Mouse (Mus musculus): ENCODE measurements around the gene Daxx.

Gene Daxx

DNA sequence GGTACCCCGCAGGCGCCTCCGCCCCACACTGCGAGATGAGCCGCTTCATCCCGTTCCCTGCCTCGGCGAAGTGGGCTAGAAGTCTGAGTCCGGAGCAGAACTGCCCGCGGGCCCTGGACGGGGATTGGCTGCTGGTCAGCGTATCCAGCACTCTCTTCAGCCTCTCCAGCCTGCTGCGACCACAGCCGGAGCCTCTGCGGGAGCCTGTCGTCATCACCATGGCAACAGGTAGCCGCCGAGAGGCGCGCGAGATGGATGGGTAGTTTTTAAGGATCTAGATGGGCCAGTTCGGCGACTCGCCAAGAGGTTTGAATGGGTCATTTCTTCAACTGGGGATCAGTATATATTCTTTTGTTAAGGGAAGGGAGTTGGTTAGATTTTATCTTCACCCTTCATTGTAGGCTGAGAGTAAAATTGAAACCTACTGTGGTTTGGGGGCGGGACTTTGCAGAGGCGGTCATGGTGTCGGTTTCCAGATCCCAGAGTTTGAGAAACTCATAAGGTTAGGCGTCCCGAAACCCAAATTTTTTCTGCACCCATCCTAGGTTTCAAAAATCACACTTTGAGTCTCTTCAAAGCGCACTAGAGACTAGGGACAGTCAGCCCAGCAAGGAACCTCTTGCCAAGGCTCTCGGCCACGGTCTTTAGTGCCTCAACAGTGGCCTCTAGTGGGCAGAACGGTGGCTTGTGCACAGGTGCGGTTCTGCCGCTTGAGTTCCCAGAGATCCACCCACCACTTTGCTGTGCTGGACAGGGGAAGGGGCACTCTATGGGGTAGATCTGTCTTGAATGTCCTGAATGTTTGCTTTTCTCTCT lies 11.3 kb downstream of the Daxx start:
- DNase-seq (ENCODE audit: low spot score in 2 of 2): peak; percentile 67 to 70

- no peak for DNase-seq (ENCODE audit: low spot score in 2 of 2)
These were observed 12.1 kb downstream of the Daxx start for GRCm38 (mm10) chr17:33921361-33921760.

- DNase-seq (ENCODE audit: low spot score in 2 of 2): no peak
These were observed 15.5 kb downstream of the Daxx start for GRCm38 (mm10) chr17:33924577-33925283.

DNA sequence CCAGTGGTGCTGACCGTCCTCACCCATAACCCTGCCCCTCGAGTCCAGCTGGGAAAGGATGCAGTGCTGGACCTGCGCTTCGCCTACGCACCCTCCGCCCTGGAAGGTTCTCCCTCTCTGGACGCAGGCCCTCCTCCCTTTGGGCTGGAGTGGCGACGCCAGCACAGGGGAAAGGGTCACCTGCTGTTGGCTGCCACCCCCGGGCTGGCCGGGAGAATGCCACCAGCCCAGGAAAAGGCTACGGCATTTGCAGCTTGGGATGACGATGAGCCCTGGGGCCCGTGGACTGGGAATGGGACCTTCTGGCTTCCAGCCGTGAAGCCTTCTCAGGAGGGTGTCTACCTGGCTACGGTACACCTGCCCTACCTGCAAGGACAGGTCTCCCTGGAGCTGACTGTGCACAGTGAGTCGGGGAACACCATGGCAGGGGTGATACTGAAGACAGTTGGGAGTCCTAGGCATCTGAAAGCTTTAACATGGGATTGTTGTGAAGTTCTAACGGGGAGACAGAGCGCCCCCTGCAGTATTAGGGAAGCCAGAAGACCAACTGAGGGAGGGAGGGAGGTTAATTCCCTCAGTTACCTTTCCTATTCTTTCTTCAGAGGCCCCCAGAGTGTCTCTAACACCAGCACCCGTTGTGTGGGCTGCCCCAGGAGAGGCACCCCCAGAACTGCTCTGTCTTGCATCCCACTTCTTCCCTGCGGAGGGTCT lies 16.3 kb downstream of the Daxx start:
- DNase-seq (ENCODE audit: low spot score in 2 of 2): no peak

- no peak for DNase-seq (ENCODE audit: low spot score in 2 of 2)
These were observed 17.2 kb downstream of the Daxx start for GRCm38 (mm10) chr17:33926207-33926932.

DNA sequence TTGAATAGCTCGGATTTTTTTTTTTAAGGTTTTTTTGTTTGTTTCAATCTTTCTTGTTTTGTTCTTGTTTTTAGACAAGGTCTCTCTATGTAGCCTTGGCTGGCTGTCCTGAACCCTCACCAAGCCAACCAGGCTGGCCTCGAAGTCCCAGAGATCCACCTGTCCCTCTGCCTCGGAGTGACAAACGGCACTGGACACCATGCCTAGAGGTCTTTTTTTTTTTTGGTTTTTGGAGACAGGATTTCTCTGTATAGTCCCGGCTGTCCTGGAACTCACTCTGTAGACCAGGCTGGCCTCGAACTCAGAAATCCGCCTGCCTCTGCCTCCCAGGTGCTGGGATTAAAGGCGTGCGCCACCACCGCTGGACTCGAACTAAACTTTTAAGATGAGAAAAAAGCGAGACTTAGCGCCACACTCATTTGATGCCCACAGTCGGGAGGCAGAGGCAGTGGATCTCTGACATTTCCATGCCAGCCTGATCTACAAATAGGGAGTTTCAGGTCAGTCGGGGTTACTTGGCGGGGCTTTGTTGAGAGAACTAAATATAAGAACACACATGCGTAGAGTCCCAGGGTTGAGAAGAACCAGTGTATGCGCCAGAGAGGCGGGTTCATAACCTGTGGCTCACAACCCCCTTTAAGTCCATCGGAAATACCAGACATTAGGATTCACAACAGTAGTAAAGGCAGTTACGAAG lies 19.2 kb downstream of the Daxx start:
- DNase-seq (ENCODE audit: low spot score in 2 of 2): no peak

DNA sequence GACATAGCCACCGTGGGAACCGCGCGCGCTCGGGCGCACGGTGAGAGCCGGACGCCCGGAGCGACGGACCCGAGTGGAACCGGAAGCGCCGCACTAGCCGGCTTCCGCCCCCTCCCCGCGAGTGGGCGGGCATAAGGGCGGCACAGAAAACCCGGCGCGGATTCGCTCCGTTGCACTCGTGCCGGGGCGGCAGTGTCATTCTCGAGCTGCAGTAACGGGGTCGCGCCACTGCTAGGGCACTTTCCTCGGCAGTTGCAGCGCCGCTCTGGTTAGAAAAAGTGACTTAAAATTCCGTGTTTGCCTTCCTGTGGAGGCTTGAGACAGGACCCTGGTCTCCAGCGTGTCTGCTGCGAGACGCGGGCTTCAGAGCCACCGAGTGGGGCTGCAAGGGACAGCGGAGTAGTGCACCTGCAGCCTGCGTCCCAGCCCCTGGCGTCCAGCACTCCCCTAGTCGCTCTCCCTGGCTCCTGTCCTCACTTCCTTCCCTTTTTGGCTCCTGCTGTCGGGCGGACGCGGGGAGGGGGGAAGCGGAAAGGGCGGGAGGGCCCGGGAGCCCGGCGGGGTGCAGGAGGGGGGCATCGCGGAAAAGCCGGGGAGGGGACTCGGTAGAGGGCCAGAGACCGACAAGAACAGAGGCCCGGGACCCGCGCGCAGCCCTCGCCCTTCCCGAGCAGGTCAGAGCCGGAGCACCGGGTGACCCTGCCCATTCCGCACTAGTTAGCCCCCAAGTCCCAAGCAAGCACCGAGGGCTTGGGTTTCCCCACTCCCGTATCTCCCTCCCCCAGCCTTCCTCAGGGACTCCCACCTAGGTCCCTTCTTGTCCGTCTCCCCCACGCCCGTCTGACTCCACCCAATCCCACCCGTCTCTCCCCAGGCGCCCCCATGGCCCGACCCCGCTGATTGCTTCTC lies 20.4 kb downstream of the Daxx start, which contains the start of gene Rgl2:
Rgl2 (plus strand) TSS at position 173 of the 909 bp plus-strand sequence.
- DNase-seq (ENCODE audit: low spot score in 2 of 2): peak; percentile 86 to 88

- DNase-seq (ENCODE audit: low spot score in 2 of 2): peak; percentile 54 to 57
These were observed 21.3 kb downstream of the Daxx start for GRCm38 (mm10) chr17:33930280-33931158.

- DNase-seq (ENCODE audit: low spot score in 2 of 2): no peak
These were observed 22.1 kb downstream of the Daxx start for GRCm38 (mm10) chr17:33931159-33931866.

DNA sequence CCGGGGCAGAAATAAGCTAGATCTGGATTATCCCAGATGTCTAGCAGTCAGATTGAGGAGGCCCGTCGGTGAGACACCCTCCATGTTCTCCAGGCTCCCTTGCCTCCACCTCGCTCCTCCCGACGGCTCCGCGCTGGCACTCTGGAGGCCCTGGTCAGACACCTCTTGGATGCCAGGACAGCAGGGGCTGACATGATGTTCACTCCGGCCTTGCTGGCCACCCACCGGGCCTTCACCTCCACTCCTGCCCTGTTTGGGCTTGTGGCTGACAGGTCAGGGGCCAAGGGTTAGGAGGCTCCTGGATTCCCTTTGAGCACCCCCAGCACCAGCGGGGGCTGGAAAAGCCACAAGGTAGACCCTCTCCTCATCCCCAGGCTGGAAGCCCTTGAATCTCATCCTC lies 22.7 kb downstream of the Daxx start:
- DNase-seq (ENCODE audit: low spot score in 2 of 2): peak in 1 of 2 experiments; percentile 3

DNA sequence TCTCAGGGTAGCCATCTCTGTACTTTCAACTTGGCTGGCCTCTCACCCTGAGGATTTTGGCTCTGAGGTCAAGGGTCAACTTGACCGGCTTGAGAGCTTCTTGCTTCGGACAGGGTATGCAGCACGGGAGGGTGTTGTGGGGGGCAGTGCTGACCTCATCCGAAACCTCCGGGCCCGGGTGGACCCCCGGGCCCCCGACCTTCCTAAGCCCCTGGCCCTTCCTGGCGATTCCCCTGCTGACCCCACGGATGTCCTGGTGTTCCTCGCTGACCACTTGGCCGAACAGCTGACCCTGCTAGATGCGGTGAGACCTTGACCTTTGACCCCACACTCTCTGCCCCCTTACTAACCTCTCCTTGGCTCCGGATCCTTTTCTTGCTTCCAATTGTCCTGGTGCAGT lies 23.2 kb downstream of the Daxx start:
- peak in 1 of 2 experiments; percentile 4 for DNase-seq (ENCODE audit: low spot score in 2 of 2)

DNA sequence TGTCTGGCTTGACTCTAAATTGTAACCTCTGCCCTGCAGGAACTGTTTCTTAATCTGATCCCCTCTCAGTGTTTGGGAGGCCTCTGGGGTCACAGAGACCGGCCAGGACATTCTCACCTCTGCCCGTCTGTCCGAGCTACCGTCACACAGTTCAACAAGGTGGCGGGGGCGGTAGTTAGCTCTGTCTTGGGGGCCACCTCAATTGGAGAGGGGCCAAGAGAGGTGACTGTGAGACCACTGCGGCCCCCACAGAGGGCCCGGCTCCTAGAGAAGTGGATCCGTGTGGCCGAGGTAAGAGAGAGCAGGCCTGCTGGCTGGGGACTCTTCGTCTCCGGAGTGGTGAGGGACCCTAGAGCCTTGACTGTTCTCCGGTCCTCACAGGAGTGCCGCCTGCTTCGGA lies 23.8 kb downstream of the Daxx start:
- no peak for DNase-seq (ENCODE audit: low spot score in 2 of 2)

GRCm38 (mm10) chr17:33935422-33936055 lies 26.3 kb downstream of the Daxx start:
- no peak for DNase-seq (ENCODE audit: low spot score in 2 of 2)

DNA sequence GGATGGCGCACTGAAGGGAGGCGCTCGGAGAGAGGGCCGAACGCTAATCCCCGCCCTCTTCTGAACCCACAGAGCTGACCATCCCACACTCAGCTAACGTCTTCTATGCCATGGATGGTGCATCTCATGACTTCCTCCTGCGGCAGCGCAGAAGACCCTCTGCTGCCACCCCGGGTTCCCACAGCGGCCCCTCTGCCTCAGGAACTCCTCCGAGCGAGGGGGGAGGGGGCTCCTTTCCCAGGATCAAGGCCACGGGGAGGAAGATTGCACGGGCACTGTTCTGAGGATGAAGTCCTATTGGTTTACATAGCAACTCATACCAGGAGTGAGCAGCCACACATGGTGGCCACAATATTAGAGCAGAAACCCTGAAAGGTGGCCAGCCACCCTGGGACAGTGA lies 27.8 kb downstream of the Daxx start:
- no peak for DNase-seq (ENCODE audit: low spot score in 2 of 2)

- no peak for DNase-seq (ENCODE audit: low spot score in 2 of 2)
These were observed 29.6 kb downstream of the Daxx start for GRCm38 (mm10) chr17:33938783-33939182.

DNA sequence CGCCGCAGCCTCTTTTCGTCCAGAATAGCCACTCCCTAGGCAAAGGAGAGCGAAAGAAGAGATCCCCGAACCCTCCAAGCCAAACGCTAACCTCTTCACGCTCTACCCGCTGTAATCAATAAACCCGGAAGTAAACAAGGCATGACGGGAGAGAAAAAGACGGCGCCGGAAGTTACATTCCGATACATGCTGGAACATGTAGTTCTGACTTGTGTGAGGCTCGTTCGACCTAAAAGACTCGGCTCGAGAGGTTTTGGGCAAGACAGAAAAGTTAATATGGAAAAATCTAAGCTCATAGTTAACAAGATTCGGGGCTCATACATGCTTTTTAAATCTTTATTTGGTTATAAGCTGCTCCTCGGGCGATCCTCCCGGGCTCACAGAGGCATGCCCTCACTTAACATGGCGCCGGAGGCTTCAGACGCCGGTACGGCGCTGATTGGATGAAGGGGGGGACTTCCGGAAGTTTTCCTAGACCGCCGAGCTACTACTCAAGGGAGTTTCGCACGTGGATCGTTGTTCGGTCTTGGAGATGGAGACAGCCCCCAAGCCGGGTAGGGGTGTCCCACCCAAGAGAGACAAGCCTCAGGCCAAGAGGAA lies 31.1 kb downstream of the Daxx start, which contains the start of the genes Pfdn6 and Wdr46:
Pfdn6 (minus strand) TSS at position 138 of the 600 bp plus-strand sequence.
Wdr46 (plus strand) TSS at position 455 of the 600 bp plus-strand sequence.
- peak; percentile 67 to 79 for DNase-seq (ENCODE audit: low spot score in 2 of 2)

DNA sequence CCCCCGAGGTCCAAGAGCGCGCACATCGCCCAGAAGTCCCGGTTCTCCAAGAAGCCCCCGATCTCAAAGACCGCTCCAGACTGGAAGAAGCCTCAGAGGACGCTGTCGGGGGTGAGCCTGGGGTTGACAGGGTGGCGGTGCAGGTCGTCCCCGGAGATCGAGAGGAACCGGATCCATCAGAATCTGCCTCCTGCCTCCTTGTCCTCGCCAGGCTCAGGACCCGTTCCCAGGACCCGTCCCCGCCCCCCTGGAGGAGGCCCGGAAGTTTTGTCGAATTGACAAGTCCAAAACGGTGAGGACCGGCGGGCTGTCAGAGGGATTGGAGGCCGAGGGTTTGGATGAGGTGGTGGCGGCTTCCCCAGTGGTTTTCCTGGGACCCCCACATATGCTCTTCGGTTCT lies 31.8 kb downstream of the Daxx start:
- DNase-seq (ENCODE audit: low spot score in 2 of 2): no peak

All from frontal cortex, postnatal 25 days (tissue).